Mouse (Mus musculus) limb, embryonic 10.5 days (tissue): ENCODE measurements around the gene Atxn1l. TPM values are rescaled to one million over a fixed set of nuclear protein-coding genes. Genes with fewer than 3 reads are reported as not detected.

ENCODE experiments used
- DNase-seq: peaks from one replicate; pipeline ENCODE4 v3.0.0-alpha.2; 2017; ENCODE audit warnings: low spot score
- H3K27ac ChIP-seq: fragments of 300-500 bp; sonication (generic); 2 replicates; pipeline ENCODE4 v1.5.1; 2016; ENCODE audit warnings: mild to moderate bottlenecking
- H3K27me3 ChIP-seq: fragments of 300-500 bp; sonication (generic); 2 replicates; pipeline ENCODE4 v1.6.1; 2016; ENCODE audit warnings: low read depth, mild to moderate bottlenecking; ENCODE audit not compliant: poor library complexity, severe bottlenecking
- H3K36me3 ChIP-seq: fragments of 300-500 bp; sonication (generic); 2 replicates; pipeline ENCODE4 v1.6.1; 2016; ENCODE audit warnings: mild to moderate bottlenecking, moderate library complexity
- H3K4me1 ChIP-seq: fragments of 300-500 bp; sonication (generic); 2 replicates; pipeline ENCODE4 v1.6.1; 2016
- H3K4me3 ChIP-seq: fragments of 300-500 bp; sonication (generic); 2 replicates; pipeline ENCODE4 v1.5.1; 2016; ENCODE audit warnings: mild to moderate bottlenecking, moderate library complexity
- H3K9me3 ChIP-seq: fragments of 300-500 bp; sonication (generic); replicated peaks from 2 replicates; pipeline ENCODE4 v1.6.1; 2016; ENCODE audit warnings: mild to moderate bottlenecking
- WGBS: fragments of 180-500 bp; shearing (Covaris S2); methylation state at CpG from one replicate; pipeline ENCODE4 v1.1.7; 2016; 5-methylcytosine and 5-hydroxymethylcytosine counted together
- polyA plus RNA-seq: library from polyadenylated mRNA; unstranded; fragments of >200 nt; fragmentation: Nextera tagmentation; extraction: Ambion mirVana; gene quantifications from 2 replicates; pipeline ENCODE4 v1.2.1, GENCODE M21; 2016

The Atxn1l gene
- polyA plus RNA-seq, 1 experiment from 2014 or later = 10.2 TPM

DNA sequence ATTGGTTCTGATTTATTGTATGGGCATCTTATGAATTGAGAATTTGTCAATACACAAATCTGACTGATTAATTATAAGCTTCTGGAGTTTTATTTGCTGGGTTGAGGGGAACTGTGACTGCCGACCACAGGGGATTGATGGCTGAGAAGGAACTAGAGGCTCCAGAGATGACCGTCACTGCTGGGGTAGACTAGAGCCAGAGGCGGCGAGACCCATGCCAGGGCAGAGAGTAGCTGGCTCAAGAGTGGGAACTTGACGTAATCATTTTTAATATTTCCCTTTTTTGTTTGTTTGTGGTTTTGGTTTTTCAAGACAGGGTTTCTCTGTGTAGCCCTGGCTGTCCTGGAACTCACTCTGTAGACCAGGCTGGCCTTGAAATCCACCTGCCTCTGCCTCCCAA is 50.3 kb downstream of the Atxn1l start:
- 98% methylated on average over 5 of the region's 5 CpGs for WGBS
- Histone ChIP-seq H3K9me3 (no peaks in the 10 kb centered on the region), H3K4me3 (no peak overlapping the region), H3K36me3 (peaks cover 26% of the 10 kb centered on the region), H3K27ac (no peak overlapping the region), H3K27me3 (no peaks in the 10 kb centered on the region), H3K4me1 (peaks cover 16% of the 10 kb centered on the region)
- DNase-seq = no peak

DNA sequence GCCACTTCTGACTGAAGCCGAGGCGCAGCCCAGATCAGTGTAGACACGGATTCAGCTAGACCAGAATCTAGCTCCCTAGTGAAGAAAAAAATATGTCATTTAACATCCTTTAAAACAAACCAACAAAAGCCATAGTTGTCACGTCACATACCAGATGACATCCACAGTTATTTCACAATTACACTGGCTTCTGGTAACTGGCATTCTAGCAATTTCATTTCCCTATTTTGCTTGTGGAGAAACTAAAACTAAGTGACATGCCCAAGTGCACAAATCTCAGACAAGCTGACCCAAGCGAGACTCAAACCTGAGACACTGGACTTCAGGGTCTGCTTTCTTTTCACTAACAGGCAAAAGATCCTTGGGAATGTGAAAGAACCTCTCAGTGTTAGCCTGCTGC is 55.4 kb downstream of the Atxn1l start:
- Histone ChIP-seq H3K9me3 (no peaks in the 10 kb centered on the region), H3K36me3 (peaks cover 66% of the 10 kb centered on the region), H3K4me3 (no peak overlapping the region), H3K27ac (no peak overlapping the region), H3K4me1 (no peaks in the 10 kb centered on the region), H3K27me3 (no peaks in the 10 kb centered on the region)
- WGBS = 92% methylated on average over 5 of the region's 5 CpGs
- DNase-seq = no peak

DNA sequence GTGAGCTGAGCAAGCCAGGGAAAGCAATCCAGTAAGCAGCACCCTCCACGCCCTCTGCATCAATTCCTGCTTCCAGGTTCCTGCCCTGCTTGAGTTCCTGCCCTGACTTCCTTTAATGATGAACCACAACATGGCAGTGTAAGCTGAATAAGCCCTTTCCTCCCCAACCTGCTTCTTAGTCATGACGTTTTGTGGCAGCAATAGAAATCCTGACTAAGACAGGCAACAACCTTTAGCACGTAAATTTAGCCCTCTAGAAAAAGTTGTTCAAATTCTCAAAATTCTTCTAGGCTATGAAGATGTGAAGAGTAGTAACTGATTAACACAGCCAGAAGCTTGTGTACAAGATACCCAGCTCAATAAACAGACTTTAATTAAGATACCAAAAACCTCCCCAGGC is 56.0 kb downstream of the Atxn1l start:
- WGBS = 84% methylated on average over 3 of the region's 3 CpGs

More for the DNA sequence above, 56.0 kb downstream of the Atxn1l start:
- H3K27me3 ChIP-seq = no peaks in the 10 kb centered on the region
- DNase-seq = no peak
- peaks cover 72% of the 10 kb centered on the region for H3K36me3 ChIP-seq
- H3K4me1 ChIP-seq = no peaks in the 10 kb centered on the region
- no peak overlapping the region for H3K27ac ChIP-seq
- no peak overlapping the region for H3K4me3 ChIP-seq
- H3K9me3 ChIP-seq = no peaks in the 10 kb centered on the region

Other genes with a start within 250 kb of the Atxn1l start
- 0.05 and 0.08 TPM in 2 replicates for gene Pmfbp1, start 243.7 kb downstream of the Atxn1l start, polyA plus RNA-seq
- 46.4 and 46.6 TPM in 2 replicates for gene Dhx38, start 171.9 kb downstream of the Atxn1l start, polyA plus RNA-seq
- gene Txnl4b, start 171.8 kb downstream of the Atxn1l start, polyA plus RNA-seq = 25.2 and 26.2 TPM in 2 replicates
- gene Hp, start 158.6 kb downstream of the Atxn1l start, polyA plus RNA-seq = 0.61 and 0.98 TPM in 2 replicates
- gene Dhodh, start 129.1 kb downstream of the Atxn1l start, polyA plus RNA-seq = 60.1 and 62.2 TPM in 2 replicates
- gene Pkd1l3, start 123.2 kb downstream of the Atxn1l start, polyA plus RNA-seq = 0.21 and 0.43 TPM in 2 replicates
- 134 and 153 TPM in 2 replicates for gene Ist1, start 44.5 kb downstream of the Atxn1l start, polyA plus RNA-seq
- gene Zfp821, start 32.2 kb downstream of the Atxn1l start, polyA plus RNA-seq = 34.8 and 42.5 TPM in 2 replicates
- 44.0 and 50.4 TPM in 2 replicates for gene Ap1g1, start 40.8 kb upstream of the Atxn1l start, polyA plus RNA-seq
- 2.0 and 2.5 TPM in 2 replicates for gene Phlpp2, start 130.8 kb upstream of the Atxn1l start, polyA plus RNA-seq
- gene Marveld3, start 224.5 kb upstream of the Atxn1l start, polyA plus RNA-seq = 0.39 and 0.89 TPM in 2 replicates